19 mouse cellular contexts compared by ENCODE assay signal in the genomic region with DNA sequence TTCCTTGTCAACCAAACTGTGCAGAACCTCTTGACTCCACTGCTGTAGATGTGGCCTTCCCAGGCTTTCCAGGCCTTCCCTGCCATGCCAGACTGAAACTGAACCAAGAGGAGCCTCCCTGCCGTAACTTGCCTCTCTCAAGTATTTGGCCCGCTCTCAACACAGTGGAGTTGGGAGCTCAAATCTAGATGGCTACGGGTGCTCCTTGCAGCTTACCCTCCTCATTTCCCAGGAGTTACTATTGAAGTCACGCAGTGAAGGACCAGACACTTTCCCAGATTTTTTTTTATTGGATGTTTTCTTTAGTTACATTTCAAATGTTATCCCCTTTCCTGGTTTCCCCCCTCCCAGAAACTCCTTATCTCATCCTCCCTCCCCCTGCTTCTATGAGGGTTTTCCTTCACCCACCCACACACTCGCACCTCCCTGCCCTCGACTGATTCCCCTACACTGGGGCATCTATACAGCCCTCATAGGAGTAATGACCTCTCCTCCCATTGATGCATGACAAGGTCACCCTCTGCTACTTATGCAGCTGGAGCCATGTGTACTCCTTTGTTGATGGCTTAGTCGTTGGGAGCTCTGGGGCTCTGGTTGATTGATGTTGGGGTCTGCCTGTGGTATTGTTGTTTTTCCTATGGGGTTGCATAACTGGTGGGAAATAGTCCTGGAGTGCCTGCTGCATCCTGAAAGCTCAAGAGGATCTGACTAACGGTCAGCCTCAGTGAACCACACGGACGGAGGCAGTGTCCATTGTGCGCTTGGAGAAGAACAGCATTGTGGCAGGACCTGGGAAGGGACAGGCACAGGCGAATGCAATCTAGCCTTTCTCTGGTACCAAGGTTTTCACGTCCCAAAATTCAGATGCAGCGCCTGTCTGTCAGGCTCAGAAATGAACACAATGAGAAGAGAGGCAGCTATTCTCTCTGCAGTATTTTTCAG.
DNase-seq lines count a peak whose midpoint lies in the region; ATAC-seq and TF ChIP-seq lines count a peak whose summit lies in the region.
"Had no signal": no experiment of that assay in that cellular context is flagged by ENCODE, and none has a peak within 500 bp of the region (broad histone marks: within the 10 kb centered on the region; RNA-seq: fewer than 3 reads in every experiment).

No protein-coding gene starts in this region.

- peak overlapping the region; percentile 76 for H3K27ac ChIP-seq in hindbrain, embryonic 10.5 days
- H3K27ac ChIP-seq in hindbrain, postnatal 0 days = no peak overlapping the region
- H3K27ac ChIP-seq in embryonic facial prominence, embryonic 10.5 days (replicated peaks) = peak overlapping the region; percentile 51; the same call in 1 of the 2 replicates
- H3K27ac ChIP-seq in midbrain, embryonic 12.5 days (replicated peaks) = 0 out of 2 replicates have a peak overlapping the region, but pooled peaks have one; percentile 10
- H3K27ac ChIP-seq: liver, embryonic 12.5 days; stomach, postnatal 0 days had no signal

- 46% methylated on average over 14 of the region's 14 CpGs for WGBS in hindbrain, embryonic 10.5 days
- WGBS in hindbrain, postnatal 0 days = 47% methylated on average over 14 of the region's 14 CpGs
- WGBS in embryonic facial prominence, embryonic 10.5 days = 72% methylated on average over 14 of the region's 14 CpGs
- WGBS in midbrain, embryonic 12.5 days = 41% methylated on average over 14 of the region's 14 CpGs

- no peak for ATAC-seq in hindbrain, postnatal 0 days
- ATAC-seq in midbrain, embryonic 12.5 days (ENCODE audit: low FRiP score, low read depth) = peak; percentile 73
- ATAC-seq: intestine, embryonic 16.5 days; liver, embryonic 12.5 days had no signal

- H3K4me3 ChIP-seq in hindbrain, embryonic 10.5 days = no peak overlapping the region
- H3K4me3 ChIP-seq in hindbrain, postnatal 0 days (ENCODE audit: low read length) = no peak overlapping the region
- no peak overlapping the region for H3K4me3 ChIP-seq in embryonic facial prominence, embryonic 10.5 days
- H3K4me3 ChIP-seq in midbrain, embryonic 12.5 days = no peak overlapping the region
- H3K4me3 ChIP-seq: heart, embryonic 12.5 days; liver, embryonic 12.5 days had no signal

- no peak overlapping the region for H3K9ac ChIP-seq in hindbrain, postnatal 0 days (replicated peaks; ENCODE audit: low read length)
- H3K9ac ChIP-seq in midbrain, embryonic 12.5 days (replicated peaks) = no peak overlapping the region
- H3K9ac ChIP-seq: heart, embryonic 12.5 days; liver, embryonic 12.5 days; lung, embryonic 14.5 days had no signal

- peaks cover 21% of the 10 kb centered on the region for H3K4me1 ChIP-seq in hindbrain, embryonic 10.5 days (replicated peaks)
- H3K4me1 ChIP-seq in hindbrain, postnatal 0 days (ENCODE audit: insufficient read depth, low read length) = no peaks in the 10 kb centered on the region
- peaks cover 19% of the 10 kb centered on the region for H3K4me1 ChIP-seq in embryonic facial prominence, embryonic 10.5 days
- H3K4me1 ChIP-seq in midbrain, embryonic 12.5 days = peaks cover 9% of the 10 kb centered on the region
- H3K4me1 ChIP-seq: heart, embryonic 12.5 days; liver, embryonic 12.5 days had no signal

- H3K9me3 ChIP-seq in hindbrain, embryonic 10.5 days = peaks cover 2% of the 10 kb centered on the region; the same call in 1 of the 2 replicates
- no peaks in the 10 kb centered on the region for H3K9me3 ChIP-seq in hindbrain, postnatal 0 days (ENCODE audit: low read length)
- peaks cover 3% of the 10 kb centered on the region; the same call in 1 of the 2 replicates for H3K9me3 ChIP-seq in embryonic facial prominence, embryonic 10.5 days
- H3K9me3 ChIP-seq in midbrain, embryonic 12.5 days = no peaks in the 10 kb centered on the region
- H3K9me3 ChIP-seq: heart, embryonic 12.5 days had no signal

- H3K27me3 ChIP-seq in hindbrain, embryonic 10.5 days (ENCODE audit: insufficient read depth, poor library complexity, severe bottlenecking) = no peaks in the 10 kb centered on the region
- no peaks in the 10 kb centered on the region for H3K27me3 ChIP-seq in hindbrain, postnatal 0 days (ENCODE audit: insufficient read depth, low read length)
- no peaks in the 10 kb centered on the region for H3K27me3 ChIP-seq in embryonic facial prominence, embryonic 10.5 days (replicated peaks; ENCODE audit: low read depth, poor library complexity, severe bottlenecking)
- no peaks in the 10 kb centered on the region; the same call in 1 of the 2 replicates for H3K27me3 ChIP-seq in midbrain, embryonic 12.5 days
- H3K27me3 ChIP-seq: heart, embryonic 12.5 days; liver, embryonic 12.5 days had no signal

- TF ChIP-seq CTCF in hindbrain, postnatal 0 days (IDR thresholded peaks at IDR 0.05; ENCODE audit: low read depth) = no peak
- no peak for TF ChIP-seq CTCF in brain, embryonic 14.5 days (IDR thresholded peaks at IDR 0.05; ENCODE audit: borderline replicate concordance, extremely low read depth, insufficient read depth, insufficient read length)

- H3K4me2 ChIP-seq in hindbrain, postnatal 0 days (ENCODE audit: low read depth, low read length) = no peak overlapping the region
- H3K4me2 ChIP-seq in midbrain, embryonic 12.5 days (replicated peaks) = no peak overlapping the region
- H3K4me2 ChIP-seq: heart, embryonic 12.5 days; liver, embryonic 12.5 days; lung, embryonic 14.5 days had no signal

- no peak for TF ChIP-seq POLR2A in brain, embryonic 14.5 days (IDR thresholded peaks at IDR 0.05; ENCODE audit: borderline replicate concordance, extremely low read depth, insufficient read depth, insufficient read length, poor library complexity, severe bottlenecking)

- intact Hi-C loops in heart, postnatal 10 days (cut with DNase I) = no loop called here

- DNase-seq in hindbrain, embryonic 10.5 days (ENCODE audit: low spot score) = peak; percentile 58
- DNase-seq in hindbrain, postnatal 0 days (ENCODE audit: low spot score) = no peak
- peak; percentile 16 for DNase-seq in brain, embryonic 14.5 days (ENCODE audit: low read depth)
- no peak for DNase-seq in embryonic facial prominence, embryonic 10.5 days (ENCODE audit: low spot score)
- DNase-seq in heart, postnatal 10 days = no peak
- DNase-seq in frontal cortex, postnatal 10 days (ENCODE audit: low spot score in 2 of 2) = no peak
- no peak for DNase-seq in heart, adult 8-10 months (ENCODE audit: low spot score)
- DNase-seq: adrenal gland, adult 8-10 months; cerebellum, adult 11 months; cerebellum, postnatal 25 days; heart, postnatal 36 days; lung, embryonic 14.5 days; lung, postnatal 4 days; thymus, postnatal 25 days had no signal

- H3K36me3 ChIP-seq in hindbrain, embryonic 10.5 days = no peaks in the 10 kb centered on the region
- H3K36me3 ChIP-seq in hindbrain, postnatal 0 days (ENCODE audit: insufficient read depth, low read length) = no peaks in the 10 kb centered on the region
- H3K36me3 ChIP-seq in embryonic facial prominence, embryonic 10.5 days (replicated peaks) = no peaks in the 10 kb centered on the region
- H3K36me3 ChIP-seq in midbrain, embryonic 12.5 days = no peaks in the 10 kb centered on the region
- H3K36me3 ChIP-seq: heart, embryonic 12.5 days; liver, embryonic 12.5 days had no signal

Comparison
In these comparisons a context has a peak if more than half of its experiments do, and no peak if none do; other contexts are left out.
1. DNase-seq: peak in hindbrain, embryonic 10.5 days (single experiment) and brain, embryonic 14.5 days (single experiment); none in hindbrain, postnatal 0 days (single experiment), embryonic facial prominence, embryonic 10.5 days (single experiment), heart, postnatal 10 days (0 of 2), frontal cortex, postnatal 10 days (0 of 2) and heart, adult 8-10 months (single experiment).